ENCODE assay signal across 9 mouse cellular contexts in the genomic region with DNA sequence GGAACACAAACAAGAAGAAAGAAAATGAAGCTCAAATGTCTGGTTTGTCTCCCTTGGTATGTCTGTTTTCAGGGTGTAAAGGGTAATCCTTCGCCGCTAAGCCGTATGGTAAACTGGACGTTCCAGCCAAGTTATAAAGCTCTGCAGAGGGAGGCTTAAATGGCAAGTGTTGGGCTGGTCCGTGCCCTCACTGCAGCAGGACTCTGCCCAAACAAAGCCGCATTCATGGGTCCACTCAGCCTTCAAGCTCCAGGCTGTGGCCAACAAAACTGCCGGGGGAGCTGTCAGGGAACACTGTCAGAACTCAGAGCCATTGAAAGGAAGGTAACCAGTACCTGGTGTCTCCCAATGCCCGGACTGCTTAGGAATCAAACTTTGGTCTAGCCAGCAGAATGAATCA. TPM values are rescaled to one million over a fixed set of nuclear protein-coding genes. Genes with fewer than 3 reads are reported as not detected.
DNase-seq lines count a peak whose midpoint lies in the region; ATAC-seq lines count a peak whose summit lies in the region.
"Had no signal": no experiment of that assay in that cellular context is flagged by ENCODE, and none has a peak within 500 bp of the region (broad histone marks: within the 10 kb centered on the region; RNA-seq: fewer than 3 reads in every experiment).

No protein-coding gene starts in this region.

- no peaks in the 10 kb centered on the region for H3K9me3 ChIP-seq in forebrain, embryonic 15.5 days
- H3K9me3 ChIP-seq in limb, embryonic 11.5 days (ENCODE audit: control insufficient read depth, low read length) = no peaks in the 10 kb centered on the region

- peak; percentile 68; the same call in 1 of the 2 replicates for ATAC-seq in forebrain, embryonic 15.5 days (replicated peaks)
- ATAC-seq in limb, embryonic 11.5 days (ENCODE audit: insufficient number of reproducible peaks, low FRiP score, low TSS enrichment, low read depth) = no peak

- no peaks in the 10 kb centered on the region for H3K27me3 ChIP-seq in forebrain, embryonic 15.5 days
- no peaks in the 10 kb centered on the region for H3K27me3 ChIP-seq in limb, embryonic 11.5 days (ENCODE audit: control insufficient read depth, insufficient read depth, low read length)

- H3K27ac ChIP-seq in forebrain, embryonic 15.5 days (replicated peaks) = peak overlapping the region; percentile 45
- peak overlapping the region; percentile 36; the same call in 1 of the 2 replicates for H3K27ac ChIP-seq in limb, embryonic 11.5 days (replicated peaks; ENCODE audit: low read depth, low read length)
- H3K27ac ChIP-seq: macrophage had no signal

- peaks cover 16% of the 10 kb centered on the region for H3K4me1 ChIP-seq in forebrain, embryonic 15.5 days
- no peaks in the 10 kb centered on the region for H3K4me1 ChIP-seq in limb, embryonic 11.5 days (ENCODE audit: control insufficient read depth, insufficient read depth, low read length)

- no peak overlapping the region for H3K4me3 ChIP-seq in forebrain, embryonic 15.5 days
- H3K4me3 ChIP-seq in limb, embryonic 11.5 days (ENCODE audit: low read depth, low read length) = no peak overlapping the region

- no peak overlapping the region for H3K9ac ChIP-seq in forebrain, embryonic 15.5 days (replicated peaks)
- H3K9ac ChIP-seq in limb, embryonic 11.5 days (ENCODE audit: low read length) = no peak overlapping the region

- 5% methylated on average over 8 of the region's 8 CpGs for WGBS in forebrain, embryonic 15.5 days
- WGBS in limb, embryonic 11.5 days = 52% methylated on average over 8 of the region's 8 CpGs

- H3K4me2 ChIP-seq in forebrain, embryonic 15.5 days (replicated peaks) = no peak overlapping the region
- no peak overlapping the region for H3K4me2 ChIP-seq in limb, embryonic 11.5 days (ENCODE audit: low read depth, severe bottlenecking)

- DNase-seq in right cerebral cortex, postnatal 4 days = peak; percentile 6
- DNase-seq in right cerebral cortex, postnatal 14 days = no peak
- peak; percentile 46 for DNase-seq in limb, embryonic 11.5 days (ENCODE audit: low spot score)
- no peak for DNase-seq in gastrocnemius, postnatal 4 days (ENCODE audit: low spot score in 2 of 2)
- no peak for DNase-seq in c-Kit-positive CD71-positive TER-119-positive erythroid progenitor cells, embryonic 14.5 days (ENCODE audit: low spot score)
- no peak for DNase-seq in cerebellum, postnatal 4 days (ENCODE audit: low spot score in 2 of 2)
- DNase-seq: thymus, adult 2 months had no signal

- H3K36me3 ChIP-seq in forebrain, embryonic 15.5 days = no peaks in the 10 kb centered on the region
- no peaks in the 10 kb centered on the region for H3K36me3 ChIP-seq in limb, embryonic 11.5 days (ENCODE audit: control insufficient read depth, insufficient read depth, low read length)

RNA-seq across cellular contexts. Expression of gene Camsap2, which starts 16.7 kb away (rescaled TPM):
- 27.8 and 27.9 TPM in 2 replicates for polyA plus RNA-seq in forebrain, embryonic 15.5 days (2015; fragmentation: Nextera tagmentation; extraction: Ambion mirVana)
- polyA plus RNA-seq in limb, embryonic 11.5 days (2014; fragmentation: Nextera tagmentation; extraction: Ambion mirVana) = 20.1 and 20.6 TPM in 2 replicates
- total RNA-seq in gastrocnemius, postnatal 4 days (2021) = 10 to 100 TPM; 25.6 to 26.7 TPM

RNA-seq across cellular contexts. Expression of gene Ddx59, which starts 52.5 kb away (rescaled TPM):
- polyA plus RNA-seq in forebrain, embryonic 15.5 days (2015; fragmentation: Nextera tagmentation; extraction: Ambion mirVana) = 17.4 and 18.4 TPM in 2 replicates
- polyA plus RNA-seq in limb, embryonic 11.5 days (2014; fragmentation: Nextera tagmentation; extraction: Ambion mirVana) = 19.2 and 19.5 TPM in 2 replicates
- 10 to 100 TPM; 15.2 to 15.5 TPM for total RNA-seq in gastrocnemius, postnatal 4 days (2021)

Comparison
In these comparisons a context has a peak if more than half of its experiments do, and no peak if none do; other contexts are left out.
1. DNase-seq: peak in right cerebral cortex, postnatal 4 days (single experiment) and limb, embryonic 11.5 days (single experiment); none in right cerebral cortex, postnatal 14 days (single experiment), gastrocnemius, postnatal 4 days (0 of 2), c-Kit-positive CD71-positive TER-119-positive erythroid progenitor cells, embryonic 14.5 days (single experiment) and cerebellum, postnatal 4 days (0 of 2).